Mouse (Mus musculus): Measurements from ENCODE around the gene Gm20708. TPM values are rescaled to one million over a fixed set of nuclear protein-coding genes. Genes with fewer than 3 reads are reported as not detected.

Gm20708 gene
- polyA plus RNA-seq, 1 experiment = not detected

DNA sequence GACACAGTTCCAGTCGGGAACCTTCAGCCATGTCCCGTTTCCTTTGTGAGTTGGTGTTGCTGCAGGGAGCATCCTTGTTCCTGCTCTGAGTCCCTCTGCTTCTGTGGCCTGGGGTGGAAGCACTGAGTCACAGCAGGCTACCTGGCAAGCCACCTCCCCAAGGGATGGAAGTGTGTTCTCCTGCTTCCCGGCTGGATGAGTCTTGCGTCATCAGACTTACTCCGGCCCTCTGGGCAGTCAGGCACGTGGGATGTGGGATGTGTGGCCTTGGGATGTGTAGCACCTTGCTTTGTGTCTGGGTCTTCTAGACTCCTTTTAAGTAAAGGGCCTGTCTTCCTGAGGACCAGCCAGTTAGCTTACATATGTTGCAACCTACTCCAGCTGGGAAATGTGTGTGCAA is 70.2 kb downstream of the Gm20708 start:
- H3K27me3 ChIP-seq (ENCODE audit: control insufficient read depth, insufficient read depth, low read length) = no peaks in the 10 kb centered on the region
- H3K4me1 ChIP-seq (ENCODE audit: control insufficient read depth, insufficient read depth, low read length) = no peaks in the 10 kb centered on the region; the same call in none of the 2 replicates
- TF ChIP-seq CTCF (IDR thresholded peaks at IDR 0.05; ENCODE audit: control insufficient read depth, insufficient read depth, insufficient replicate concordance, low read depth, low read length) = no peak
- no peak for TF ChIP-seq POLR2A (IDR thresholded peaks at IDR 0.05; ENCODE audit: control insufficient read depth, low read depth, low read length)
- no peaks in the 10 kb centered on the region for H3K36me3 ChIP-seq (ENCODE audit: control insufficient read depth, insufficient read depth, low read length)
- no peak overlapping the region for H3K4me3 ChIP-seq (ENCODE audit: control insufficient read depth, low read depth, low read length)
- no peak overlapping the region for H3K27ac ChIP-seq (ENCODE audit: control insufficient read depth, insufficient read depth, low read depth, low read length)

- Histone ChIP-seq H3K27me3 (ENCODE audit: control insufficient read depth, insufficient read depth, low read length) (no peaks in the 10 kb centered on the region), H3K4me3 (ENCODE audit: control insufficient read depth, low read depth, low read length) (no peak overlapping the region), H3K4me1 (ENCODE audit: control insufficient read depth, insufficient read depth, low read length) (no peaks in the 10 kb centered on the region; the same call in none of the 2 replicates), H3K27ac (ENCODE audit: control insufficient read depth, insufficient read depth, low read depth, low read length) (no peak overlapping the region), H3K36me3 (ENCODE audit: control insufficient read depth, insufficient read depth, low read length) (no peaks in the 10 kb centered on the region)
- TF ChIP-seq CTCF (IDR thresholded peaks at IDR 0.05; ENCODE audit: control insufficient read depth, insufficient read depth, insufficient replicate concordance, low read depth, low read length) (no peak), POLR2A (IDR thresholded peaks at IDR 0.05; ENCODE audit: control insufficient read depth, low read depth, low read length) (no peak)
These were observed 71.0 kb downstream of the Gm20708 start for GRCm38 (mm10) chr11:117880336-117880976.

DNA sequence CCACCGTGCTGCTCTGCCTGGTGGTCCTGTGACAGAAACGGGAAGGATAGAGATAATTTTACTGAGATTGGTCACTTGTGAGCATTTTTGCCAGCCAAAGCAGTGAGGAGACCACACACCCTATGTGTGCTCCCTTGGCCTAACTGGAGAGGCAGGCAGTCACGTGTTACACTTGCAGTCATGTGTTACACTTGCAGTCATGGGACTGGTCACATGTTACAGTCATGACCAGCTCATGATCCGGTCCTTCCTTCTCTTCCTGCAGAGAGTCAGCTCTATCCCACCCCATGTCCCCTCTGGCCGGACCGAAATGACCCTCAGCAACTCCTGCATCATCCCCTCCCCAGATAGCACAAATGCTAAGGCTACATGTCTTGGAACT is 71.5 kb downstream of the Gm20708 start:
- no peak overlapping the region for H3K27ac ChIP-seq (ENCODE audit: control insufficient read depth, insufficient read depth, low read depth, low read length)
- no peak overlapping the region for H3K4me3 ChIP-seq (ENCODE audit: control insufficient read depth, low read depth, low read length)
- TF ChIP-seq CTCF (IDR thresholded peaks at IDR 0.05; ENCODE audit: control insufficient read depth, insufficient read depth, insufficient replicate concordance, low read depth, low read length) (no peak), POLR2A (IDR thresholded peaks at IDR 0.05; ENCODE audit: control insufficient read depth, low read depth, low read length) (no peak)
- H3K27me3 ChIP-seq (ENCODE audit: control insufficient read depth, insufficient read depth, low read length) = no peaks in the 10 kb centered on the region
- no peaks in the 10 kb centered on the region; the same call in none of the 2 replicates for H3K4me1 ChIP-seq (ENCODE audit: control insufficient read depth, insufficient read depth, low read length)
- H3K36me3 ChIP-seq (ENCODE audit: control insufficient read depth, insufficient read depth, low read length) = no peaks in the 10 kb centered on the region

DNA sequence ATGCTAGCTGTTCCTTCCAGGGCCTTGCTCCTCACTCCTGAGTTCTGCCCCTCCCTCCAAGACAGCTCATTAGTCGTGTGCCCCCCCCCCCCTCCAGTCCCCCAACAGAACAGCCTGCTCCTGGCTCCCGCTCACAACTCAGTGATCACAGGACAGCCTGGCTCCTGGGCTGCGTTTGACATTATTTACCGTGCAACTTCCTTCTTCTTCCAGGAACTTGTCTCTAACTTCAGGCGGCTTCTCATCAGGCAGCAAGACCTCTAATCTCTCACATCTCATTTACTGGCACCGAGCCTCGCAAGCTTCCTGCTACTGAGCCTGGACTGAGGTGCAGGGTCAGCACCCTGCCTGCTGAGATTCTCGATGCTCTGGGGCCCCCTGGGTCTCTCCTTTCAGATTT is 72.3 kb downstream of the Gm20708 start:
- TF ChIP-seq CTCF (IDR thresholded peaks at IDR 0.05; ENCODE audit: control insufficient read depth, insufficient read depth, insufficient replicate concordance, low read depth, low read length) (no peak), POLR2A (IDR thresholded peaks at IDR 0.05; ENCODE audit: control insufficient read depth, low read depth, low read length) (no peak)
- no peaks in the 10 kb centered on the region; the same call in none of the 2 replicates for H3K4me1 ChIP-seq (ENCODE audit: control insufficient read depth, insufficient read depth, low read length)
- no peaks in the 10 kb centered on the region for H3K36me3 ChIP-seq (ENCODE audit: control insufficient read depth, insufficient read depth, low read length)
- no peak overlapping the region for H3K4me3 ChIP-seq (ENCODE audit: control insufficient read depth, low read depth, low read length)
- H3K27me3 ChIP-seq (ENCODE audit: control insufficient read depth, insufficient read depth, low read length) = no peaks in the 10 kb centered on the region
- H3K27ac ChIP-seq (ENCODE audit: control insufficient read depth, insufficient read depth, low read depth, low read length) = no peak overlapping the region

- TF ChIP-seq CTCF (IDR thresholded peaks at IDR 0.05; ENCODE audit: control insufficient read depth, insufficient read depth, insufficient replicate concordance, low read depth, low read length) (no peak), POLR2A (IDR thresholded peaks at IDR 0.05; ENCODE audit: control insufficient read depth, low read depth, low read length) (no peak)
- no peaks in the 10 kb centered on the region; the same call in none of the 2 replicates for H3K4me1 ChIP-seq (ENCODE audit: control insufficient read depth, insufficient read depth, low read length)
- no peak overlapping the region for H3K4me3 ChIP-seq (ENCODE audit: control insufficient read depth, low read depth, low read length)
- H3K27ac ChIP-seq (ENCODE audit: control insufficient read depth, insufficient read depth, low read depth, low read length) = no peak overlapping the region
- H3K27me3 ChIP-seq (ENCODE audit: control insufficient read depth, insufficient read depth, low read length) = no peaks in the 10 kb centered on the region
- H3K36me3 ChIP-seq (ENCODE audit: control insufficient read depth, insufficient read depth, low read length) = no peaks in the 10 kb centered on the region
These were observed 72.7 kb downstream of the Gm20708 start for GRCm38 (mm10) chr11:117882208-117882607.

DNA sequence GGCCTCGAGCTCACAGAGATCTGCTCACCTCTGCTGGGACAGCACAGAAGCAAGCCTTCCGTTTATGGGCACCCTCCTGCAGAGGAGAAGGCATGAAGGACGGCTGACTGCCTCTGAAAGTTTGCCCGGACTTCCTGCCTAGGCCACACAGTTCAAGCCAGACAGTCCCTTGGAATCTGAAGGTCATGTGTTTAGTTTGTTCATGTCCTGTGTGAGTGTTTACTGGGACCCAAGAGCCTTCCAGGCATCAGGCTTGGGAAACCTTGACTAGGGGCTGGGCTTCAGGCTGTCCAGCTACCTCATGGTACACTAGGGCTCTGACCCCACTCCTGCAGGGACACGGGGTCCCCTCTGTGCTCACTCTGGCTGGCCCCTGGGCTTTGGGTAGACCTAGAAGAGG is 76.5 kb downstream of the Gm20708 start:
- Histone ChIP-seq H3K4me3 (ENCODE audit: control insufficient read depth, low read depth, low read length) (no peak overlapping the region), H3K27ac (ENCODE audit: control insufficient read depth, insufficient read depth, low read depth, low read length) (no peak overlapping the region), H3K27me3 (ENCODE audit: control insufficient read depth, insufficient read depth, low read length) (no peaks in the 10 kb centered on the region; the same call in 1 of the 2 replicates), H3K36me3 (ENCODE audit: control insufficient read depth, insufficient read depth, low read length) (no peaks in the 10 kb centered on the region), H3K4me1 (ENCODE audit: control insufficient read depth, insufficient read depth, low read length) (peaks cover 20% of the 10 kb centered on the region)
- no peak for TF ChIP-seq POLR2A (IDR thresholded peaks at IDR 0.05; ENCODE audit: control insufficient read depth, low read depth, low read length)
- no peak for TF ChIP-seq CTCF (IDR thresholded peaks at IDR 0.05; ENCODE audit: control insufficient read depth, insufficient read depth, insufficient replicate concordance, low read depth, low read length)

DNA sequence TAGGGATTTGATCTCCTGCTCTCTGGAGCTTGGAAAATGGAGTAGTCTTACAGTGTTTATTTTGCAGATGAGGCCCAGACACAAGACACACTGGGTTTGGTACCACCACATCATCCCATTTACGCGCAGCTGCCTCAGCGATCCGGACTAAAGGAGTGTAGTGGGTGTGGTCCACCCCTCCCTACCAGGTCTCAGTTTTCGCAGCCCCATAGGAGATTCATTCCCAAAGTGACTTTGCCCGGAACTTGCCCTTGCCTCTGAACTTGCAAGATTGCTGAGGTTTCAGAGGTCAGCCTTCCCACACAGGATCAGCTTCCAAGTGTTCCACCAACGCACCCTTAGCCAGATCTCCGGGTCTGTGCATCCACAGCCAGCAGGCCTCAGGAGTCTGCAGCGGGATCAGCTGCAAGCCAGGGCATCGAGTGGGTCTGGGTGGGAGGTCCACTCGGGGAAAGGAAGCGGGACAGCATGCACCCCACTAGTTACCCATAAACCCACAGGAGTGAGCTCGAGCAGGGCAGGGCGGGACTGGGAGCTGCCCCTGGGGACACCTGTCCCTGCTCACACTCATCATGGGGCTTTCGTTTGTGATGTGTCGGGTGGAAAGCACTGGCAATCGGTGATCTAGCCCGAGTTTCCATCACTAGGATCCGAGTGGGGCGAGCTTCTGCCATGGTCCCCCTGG is 78.8 kb downstream of the Gm20708 start:
- Histone ChIP-seq H3K36me3 (ENCODE audit: control insufficient read depth, insufficient read depth, low read length) (no peaks in the 10 kb centered on the region), H3K4me3 (ENCODE audit: control insufficient read depth, low read depth, low read length) (no peak overlapping the region), H3K27me3 (ENCODE audit: control insufficient read depth, insufficient read depth, low read length) (no peaks in the 10 kb centered on the region; the same call in 1 of the 2 replicates), H3K4me1 (ENCODE audit: control insufficient read depth, insufficient read depth, low read length) (peaks cover 28% of the 10 kb centered on the region), H3K27ac (ENCODE audit: control insufficient read depth, insufficient read depth, low read depth, low read length) (no peak overlapping the region)
- TF ChIP-seq POLR2A (IDR thresholded peaks at IDR 0.05; ENCODE audit: control insufficient read depth, low read depth, low read length) (no peak), CTCF (IDR thresholded peaks at IDR 0.05; ENCODE audit: control insufficient read depth, insufficient read depth, insufficient replicate concordance, low read depth, low read length) (no peak)
